Mouse (Mus musculus) ovary, postnatal 36 days (tissue): ENCODE data around the gene Fras1.

ENCODE experiments used
- DNase-seq: peaks from one replicate; pipeline ENCODE4 v3.0.0; 2022; ENCODE audit warnings: low spot score, mixed read lengths

The Fras1 gene

DNA sequence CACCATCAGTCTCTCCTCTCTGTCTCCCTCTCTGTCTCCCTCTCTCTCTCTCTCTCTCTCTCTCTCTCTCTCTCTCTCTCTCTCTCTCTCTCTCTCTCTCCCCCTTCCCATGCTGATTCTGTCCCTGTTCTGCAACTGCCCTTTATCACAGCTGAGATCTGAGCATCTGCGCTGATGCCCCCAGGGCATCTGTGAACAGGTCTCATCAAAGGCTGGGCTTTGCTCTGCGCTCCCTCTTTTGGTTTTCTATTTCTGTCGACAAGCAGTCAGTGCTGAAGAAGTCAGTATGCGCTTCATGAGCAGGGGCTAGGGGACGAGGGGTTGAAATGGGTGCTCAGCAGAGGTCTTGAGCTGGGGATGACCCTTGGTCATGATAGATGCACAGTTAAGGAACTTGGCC, 206.2 kb downstream of the Fras1 start:
- DNase-seq: no peak

DNA sequence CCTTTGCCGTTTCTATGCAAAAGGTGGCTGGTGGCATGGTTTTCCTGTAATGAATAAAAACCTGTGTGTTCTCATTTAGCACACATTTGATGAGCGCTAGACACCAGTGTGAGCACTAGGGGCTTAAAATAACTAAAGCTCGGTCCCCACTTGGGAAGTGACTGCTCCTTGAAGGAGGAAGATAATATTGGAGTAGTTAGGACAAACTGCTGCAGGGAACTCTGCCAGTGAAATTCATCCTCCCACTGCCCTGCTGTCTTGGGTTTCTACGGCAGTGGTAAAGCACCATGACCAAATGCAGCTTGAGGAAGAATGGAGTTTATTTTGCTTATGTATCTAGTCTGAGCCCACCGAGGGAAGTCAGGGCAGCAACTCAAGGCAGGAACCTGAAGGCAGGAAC, 211.0 kb downstream of the Fras1 start:
- no peak for DNase-seq

- DNase-seq: no peak
Measured at GRCm38 (mm10) chr5:96590621-96591020, 216.9 kb downstream of the Fras1 start.

GRCm38 (mm10) chr5:96595793-96596192, 222.0 kb downstream of the Fras1 start:
- DNase-seq: no peak

GRCm38 (mm10) chr5:96603974-96604769, 230.4 kb downstream of the Fras1 start:
- DNase-seq: no peak

DNA sequence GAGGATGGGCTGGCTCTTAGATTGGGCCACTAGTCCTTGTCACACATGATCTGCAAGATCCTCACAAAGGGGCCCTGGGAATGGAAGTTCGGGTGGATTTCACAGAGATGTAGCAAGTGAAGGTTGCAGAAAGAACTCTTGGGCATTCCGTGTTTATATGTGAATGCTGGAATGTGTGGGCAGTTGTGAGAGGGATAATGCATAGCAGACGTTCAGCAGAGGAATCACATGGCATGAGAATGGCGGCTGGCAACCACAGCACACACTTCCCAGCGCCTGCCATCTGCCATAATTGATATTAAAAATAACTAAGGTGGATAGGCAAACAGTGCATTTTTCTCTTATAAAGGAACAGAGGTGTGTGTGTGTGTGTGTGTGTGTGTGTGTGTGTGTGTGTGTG, 234.3 kb downstream of the Fras1 start:
- DNase-seq: no peak

- DNase-seq: no peak
Measured at GRCm38 (mm10) chr5:96608581-96609280, 235.0 kb downstream of the Fras1 start.

DNA sequence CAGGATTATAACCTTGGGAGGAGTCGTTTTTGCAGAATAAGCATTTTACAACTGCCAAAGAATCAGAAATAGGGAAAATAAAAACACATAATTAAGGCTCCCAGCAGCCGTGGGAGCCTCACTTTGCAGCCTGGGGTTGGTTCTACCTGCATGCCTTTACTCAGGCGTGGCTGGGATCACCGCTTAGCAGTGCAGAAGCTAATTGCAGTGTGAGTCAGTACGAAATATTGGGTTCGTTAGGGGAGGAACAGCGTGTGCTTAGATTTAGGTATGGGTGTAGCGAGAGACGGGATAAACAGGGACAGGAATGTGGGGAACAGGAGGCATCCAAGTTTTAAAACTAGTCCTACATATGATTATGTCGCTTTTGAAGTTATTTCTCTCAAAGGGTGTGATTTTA, 238.3 kb downstream of the Fras1 start:
- DNase-seq: no peak

DNA sequence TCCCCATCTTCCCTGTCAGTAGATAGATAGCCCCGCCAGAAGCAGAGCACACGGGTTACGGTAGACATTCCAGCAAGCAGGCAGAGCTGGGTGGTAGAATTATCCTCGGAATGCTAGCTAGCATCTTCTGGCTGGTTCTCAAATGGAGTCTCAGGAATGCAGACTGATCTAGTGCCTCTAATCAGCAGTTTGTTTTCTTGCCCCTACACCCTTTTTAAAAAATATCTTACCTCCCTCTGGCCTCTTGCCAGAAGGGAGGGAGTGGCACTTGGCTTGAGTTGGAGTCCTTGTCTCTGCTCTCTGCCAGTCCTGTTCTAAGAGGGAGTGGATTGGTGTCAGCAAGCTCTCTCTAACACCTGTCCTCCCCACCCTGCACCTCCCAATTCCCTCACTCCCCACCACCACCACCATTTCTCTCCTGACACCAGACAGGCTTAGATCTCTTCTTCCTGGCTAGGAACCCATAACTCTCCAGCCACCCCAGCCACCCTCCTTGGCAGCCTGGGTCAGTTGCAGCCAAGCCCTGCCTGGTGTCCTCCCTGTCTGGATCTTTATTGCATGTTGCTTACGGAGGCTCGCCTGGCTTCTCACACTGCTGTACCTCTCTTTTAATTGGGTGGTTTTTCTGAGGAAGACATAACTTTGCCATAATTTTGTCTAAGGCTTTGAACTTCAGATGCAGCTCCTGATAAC, 243.3 kb downstream of the Fras1 start:
- peak; percentile 34 for DNase-seq

DNA sequence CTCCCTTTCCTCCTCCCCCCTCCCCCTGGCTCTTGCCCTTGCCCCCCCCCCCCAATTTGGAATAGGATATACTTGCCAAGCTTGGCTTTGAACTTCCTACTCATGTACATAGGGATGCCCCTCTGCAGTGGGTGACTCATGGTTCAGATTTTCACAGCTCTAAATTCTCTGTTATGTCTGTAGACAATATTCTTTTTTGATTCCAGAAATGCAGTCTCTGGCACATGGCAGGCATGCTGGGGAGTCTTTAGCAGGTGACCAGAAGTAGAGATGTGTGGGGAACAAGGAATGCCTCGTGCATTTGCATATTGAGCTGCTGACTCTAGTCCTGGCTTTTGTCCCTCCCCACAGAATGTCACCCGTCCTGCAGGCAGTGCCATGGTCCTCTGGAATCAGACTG, 244.3 kb downstream of the Fras1 start:
- no peak for DNase-seq

DNA sequence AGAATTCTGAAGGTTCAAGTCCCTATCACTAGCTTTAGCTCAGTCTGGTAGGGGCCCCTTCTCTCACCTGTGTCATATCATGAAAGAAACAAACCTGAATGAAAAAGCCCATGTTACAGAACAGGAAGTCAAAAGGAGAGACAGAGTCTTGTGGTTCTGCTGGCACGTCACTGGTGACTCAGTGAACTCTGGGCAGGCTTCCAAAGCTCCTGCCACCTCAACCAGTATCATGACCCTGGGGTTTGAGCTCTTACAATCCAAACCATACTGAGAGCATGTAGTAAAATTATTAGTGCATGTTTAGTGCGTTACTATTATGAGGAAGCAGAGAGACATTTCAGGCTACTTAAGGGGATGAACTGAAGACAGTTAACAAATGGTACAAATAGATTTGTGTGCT, 246.5 kb downstream of the Fras1 start:
- no peak for DNase-seq

- no peak for DNase-seq
Measured at GRCm38 (mm10) chr5:96620618-96621017, 246.9 kb downstream of the Fras1 start.

DNA sequence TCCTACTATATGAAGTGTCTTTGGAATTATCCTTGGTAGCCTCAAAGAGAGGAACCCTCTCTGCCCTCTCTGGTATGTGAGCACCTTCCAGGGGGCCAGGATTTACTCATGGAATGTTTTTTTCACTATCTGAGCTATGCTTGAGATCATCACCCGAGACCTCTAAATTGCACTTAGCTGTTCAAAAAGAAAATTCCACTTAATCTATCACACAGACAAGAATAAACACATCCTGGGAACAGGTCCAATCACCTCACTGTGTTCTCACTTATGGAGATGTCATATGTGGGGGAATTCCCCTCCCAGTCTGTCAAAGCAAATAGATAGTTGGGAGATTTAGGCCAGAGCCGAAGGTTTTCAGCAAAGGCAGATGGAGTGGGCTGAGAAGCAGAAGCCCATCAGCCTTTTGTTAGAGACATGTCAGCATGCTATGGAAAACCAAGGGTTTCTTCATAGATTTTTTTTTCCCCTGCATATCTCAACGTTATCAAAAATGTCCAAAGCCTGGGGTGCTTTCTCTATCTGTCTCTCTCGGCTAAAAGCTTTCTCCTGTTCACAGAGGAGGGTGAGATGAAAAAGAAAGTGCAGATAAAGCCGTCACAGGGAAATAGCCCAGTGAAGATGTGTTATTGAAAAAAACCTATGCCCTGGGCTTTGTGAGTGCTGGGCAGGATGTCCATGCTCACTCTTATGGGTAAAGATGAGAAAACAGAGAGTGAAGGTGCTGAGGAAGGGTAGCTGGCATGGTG, 249.0 kb downstream of the Fras1 start:
- DNase-seq: no peak

DNA sequence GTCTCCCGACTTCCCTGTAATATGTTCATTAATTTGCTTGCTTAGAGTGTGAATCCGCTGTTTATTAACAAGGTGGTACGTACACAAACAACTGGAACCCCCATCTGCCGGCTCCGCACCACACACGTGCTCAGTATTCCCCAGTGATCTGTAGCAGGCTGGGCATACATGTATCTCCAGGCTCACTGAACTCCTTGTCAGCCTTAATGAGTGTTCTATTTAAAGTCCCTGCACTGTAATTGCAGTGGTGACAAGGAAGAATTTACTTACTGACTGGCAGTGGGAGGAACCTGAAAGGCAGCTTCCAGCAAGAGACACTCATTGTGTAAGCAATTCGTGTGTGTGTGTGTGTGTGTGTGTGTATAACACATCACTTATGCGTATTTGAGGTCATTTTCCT, 256.1 kb downstream of the Fras1 start:
- DNase-seq: no peak

- no peak for DNase-seq
Measured at GRCm38 (mm10) chr5:96635146-96635862, 261.5 kb downstream of the Fras1 start.

DNA sequence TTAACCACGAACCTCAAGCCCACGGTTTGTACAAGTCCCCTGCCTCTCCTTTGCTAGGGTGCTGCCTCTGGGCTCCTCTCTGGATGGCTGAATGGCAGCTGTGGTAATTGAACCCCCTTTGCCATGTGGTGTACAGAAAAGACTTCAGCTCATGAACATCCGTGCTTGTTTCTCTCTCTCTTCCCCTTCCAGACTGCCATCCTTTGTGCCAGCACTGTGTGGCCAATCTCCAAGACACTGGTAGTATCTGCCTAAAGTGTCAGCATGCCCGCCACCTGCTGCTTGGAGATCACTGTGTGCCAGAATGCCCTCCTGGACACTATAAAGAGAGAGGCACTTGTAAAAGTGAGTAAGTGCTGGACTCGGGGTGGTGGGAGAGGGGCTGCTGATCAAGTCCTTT, 262.1 kb downstream of the Fras1 start:
- DNase-seq: no peak

DNA sequence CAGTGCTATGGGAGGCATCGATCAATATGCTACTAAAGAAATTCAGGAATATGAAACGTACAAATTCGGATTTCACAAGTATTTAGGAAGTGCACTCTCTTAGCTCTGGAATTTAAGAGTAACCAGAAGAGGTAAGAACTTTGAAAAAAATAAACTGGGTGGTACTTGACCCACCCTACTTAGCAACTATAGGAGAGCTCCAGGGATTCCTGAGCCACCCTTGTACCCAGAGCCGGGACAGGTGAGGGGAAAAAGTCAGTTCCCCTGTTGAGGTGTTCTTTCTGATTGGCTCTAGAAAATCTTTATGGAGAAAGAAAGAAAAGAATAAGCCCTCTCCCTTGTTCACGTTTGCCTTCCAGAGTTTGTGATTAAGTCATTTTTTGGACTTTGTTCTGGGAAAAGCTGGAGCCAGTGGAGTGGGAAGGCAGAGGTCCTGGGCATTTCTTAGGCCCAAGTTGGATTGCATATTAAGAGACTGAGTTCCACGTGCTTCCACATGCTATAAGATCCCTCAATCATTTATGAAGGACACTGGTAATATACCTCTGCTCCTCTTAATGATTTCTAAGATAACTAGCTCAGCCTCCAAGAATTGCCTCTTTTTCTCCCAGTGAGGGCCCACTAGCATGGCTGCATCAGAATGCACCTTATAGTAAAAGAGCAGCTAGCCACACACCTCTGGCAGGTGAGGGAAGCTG, 265.6 kb downstream of the Fras1 start:
- DNase-seq: no peak

DNA sequence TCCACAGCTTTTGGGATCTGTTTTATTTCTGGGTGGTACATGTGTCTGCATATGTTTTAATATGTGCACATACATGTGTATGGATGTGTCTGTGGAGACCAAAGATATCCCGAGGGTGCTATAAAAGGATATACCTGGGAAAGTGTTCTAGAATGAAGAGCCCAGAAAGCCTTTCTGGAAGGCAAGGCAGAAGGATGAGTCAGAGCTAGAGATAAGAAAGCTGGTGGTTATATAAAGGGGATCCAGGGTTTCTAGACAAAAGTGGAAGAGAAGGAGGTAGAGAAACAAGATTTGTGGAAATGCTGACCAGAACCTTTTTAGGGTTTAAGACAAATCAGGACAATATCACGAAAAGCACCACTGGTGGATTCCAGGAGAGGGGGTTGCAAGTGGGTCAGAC, 267.5 kb downstream of the Fras1 start:
- no peak for DNase-seq

- DNase-seq: no peak
Measured at GRCm38 (mm10) chr5:96675676-96676075, 301.9 kb downstream of the Fras1 start.

DNA sequence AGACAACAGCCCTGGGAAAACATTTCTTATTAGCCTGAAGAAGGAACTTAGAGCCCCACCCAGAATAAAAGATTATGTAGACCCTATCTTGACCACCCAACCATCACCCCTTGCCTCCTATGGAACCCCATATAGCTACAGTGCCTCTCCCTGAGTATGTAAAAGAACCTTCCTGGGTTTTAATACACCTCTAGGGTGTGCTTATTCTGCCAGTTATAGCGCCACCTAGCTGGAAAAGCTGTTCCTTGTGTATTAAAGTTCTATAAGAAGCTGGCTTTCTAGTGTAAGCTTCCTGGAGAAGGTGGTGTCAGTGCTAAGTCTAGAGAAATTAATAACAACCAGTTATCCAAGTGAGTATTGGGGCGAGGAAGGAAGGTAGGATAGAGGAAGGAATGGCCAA, 303.7 kb downstream of the Fras1 start:
- no peak for DNase-seq

GRCm38 (mm10) chr5:96681085-96681484, 307.3 kb downstream of the Fras1 start:
- no peak for DNase-seq
